ENCODE assay signal across 24 mouse cellular contexts in the genomic region with DNA sequence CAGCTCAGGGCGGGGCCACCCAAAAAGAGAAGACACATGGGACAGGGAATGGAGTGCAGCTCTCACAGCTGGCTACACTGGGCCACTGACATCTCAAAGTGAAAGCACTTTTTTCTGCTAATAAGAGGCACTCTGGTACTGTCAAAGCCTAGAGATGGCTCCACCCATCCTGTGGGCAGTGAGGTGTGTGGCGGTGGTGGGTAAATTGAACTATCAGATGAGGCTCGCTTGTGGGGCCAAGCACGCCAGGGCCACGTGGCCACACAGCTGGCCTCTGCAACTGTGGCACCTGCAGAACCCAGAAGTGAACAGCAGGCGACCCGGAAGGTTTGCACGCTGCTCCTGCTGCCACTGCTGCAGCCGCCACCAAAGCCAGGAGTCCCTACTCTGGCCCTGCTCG.
DNase-seq lines count a peak whose midpoint lies in the region; ATAC-seq and TF ChIP-seq lines count a peak whose summit lies in the region.
"Had no signal": no experiment of that assay in that cellular context is flagged by ENCODE, and none has a peak within 500 bp of the region (broad histone marks: within the 10 kb centered on the region; RNA-seq: fewer than 3 reads in every experiment).

No protein-coding gene starts in this region.

- no peak for TF ChIP-seq CTCF in kidney, postnatal 0 days (IDR thresholded peaks at IDR 0.05; ENCODE audit: low read depth)
- no peak for TF ChIP-seq CTCF in cerebellum, adult 2 months (IDR thresholded peaks at IDR 0.05; ENCODE audit: borderline replicate concordance, insufficient read depth, low read depth, low read length)

- H3K4me3 ChIP-seq in kidney, embryonic 14.5 days (ENCODE audit: low read length): no peak overlapping the region
- H3K4me3 ChIP-seq in kidney, postnatal 0 days (replicated peaks; ENCODE audit: low read depth, low read length): no peak overlapping the region
- H3K4me3 ChIP-seq in cerebellum, adult 2 months (replicated peaks; ENCODE audit: insufficient read depth, low read depth, low read length): no peak overlapping the region
- H3K4me3 ChIP-seq: embryonic facial prominence, embryonic 12.5 days; embryonic facial prominence, embryonic 15.5 days; forebrain, embryonic 12.5 days; forebrain, embryonic 15.5 days; heart, embryonic 13.5 days had no signal

- H3K27ac ChIP-seq in kidney, embryonic 14.5 days (ENCODE audit: low read depth, low read length): no peak overlapping the region
- no peak overlapping the region for H3K27ac ChIP-seq in kidney, postnatal 0 days
- H3K27ac ChIP-seq in cerebellum, adult 2 months (ENCODE audit: insufficient read depth, low read length): no peak overlapping the region
- H3K27ac ChIP-seq: embryonic facial prominence, embryonic 12.5 days; embryonic facial prominence, embryonic 15.5 days; forebrain, embryonic 12.5 days; forebrain, embryonic 15.5 days; heart, embryonic 13.5 days; hindbrain, embryonic 14.5 days; hindbrain, postnatal 0 days had no signal

- 0 out of 2 replicates have a peak, but pooled peaks have one; percentile 20 for ATAC-seq in kidney, embryonic 14.5 days (ENCODE audit: low FRiP score, low TSS enrichment)
- peak; percentile 49 for ATAC-seq in kidney, postnatal 0 days (replicated peaks; ENCODE audit: low FRiP score, low read depth)
- ATAC-seq: CD4-positive, CD25-positive, alpha-beta regulatory T cell, adult 4 months; forebrain, embryonic 15.5 days; hindbrain, postnatal 0 days had no signal

- no peaks in the 10 kb centered on the region for H3K27me3 ChIP-seq in kidney, embryonic 14.5 days (ENCODE audit: control insufficient read depth, insufficient read depth, low read length)
- no peaks in the 10 kb centered on the region for H3K27me3 ChIP-seq in kidney, postnatal 0 days (ENCODE audit: insufficient read depth, low read length)
- H3K27me3 ChIP-seq in cerebellum, adult 2 months (ENCODE audit: control insufficient read depth, insufficient read depth, low read length): no peaks in the 10 kb centered on the region
- H3K27me3 ChIP-seq: embryonic facial prominence, embryonic 12.5 days; embryonic facial prominence, embryonic 15.5 days; forebrain, embryonic 12.5 days; forebrain, embryonic 15.5 days; heart, embryonic 13.5 days had no signal

- 80% methylated on average over 10 of the region's 10 CpGs for WGBS in kidney, embryonic 14.5 days
- WGBS in kidney, postnatal 0 days: 76% methylated on average over 10 of the region's 10 CpGs
- 89% methylated on average over 10 of the region's 10 CpGs for WGBS in cerebellum, adult 2 months

- TF ChIP-seq POLR2A in cerebellum, adult 2 months (IDR thresholded peaks at IDR 0.05; ENCODE audit: borderline replicate concordance, insufficient read depth, low read length): no peak

- H3K9me3 ChIP-seq in kidney, embryonic 14.5 days (ENCODE audit: control insufficient read depth, low read length): no peaks in the 10 kb centered on the region
- H3K9me3 ChIP-seq in kidney, postnatal 0 days (replicated peaks; ENCODE audit: low read length): no peaks in the 10 kb centered on the region
- H3K9me3 ChIP-seq: embryonic facial prominence, embryonic 12.5 days; embryonic facial prominence, embryonic 15.5 days; forebrain, embryonic 12.5 days; forebrain, embryonic 15.5 days had no signal

- no peak overlapping the region for H3K4me2 ChIP-seq in kidney, embryonic 14.5 days (replicated peaks; ENCODE audit: low read depth, low read length)
- no peak overlapping the region for H3K4me2 ChIP-seq in kidney, postnatal 0 days (ENCODE audit: low read length)
- H3K4me2 ChIP-seq: embryonic facial prominence, embryonic 12.5 days; embryonic facial prominence, embryonic 15.5 days; forebrain, embryonic 12.5 days; forebrain, embryonic 15.5 days; heart, embryonic 13.5 days; hindbrain, embryonic 14.5 days had no signal

- H3K36me3 ChIP-seq in kidney, embryonic 14.5 days (ENCODE audit: control insufficient read depth, insufficient read depth, low read length): no peaks in the 10 kb centered on the region
- no peaks in the 10 kb centered on the region for H3K36me3 ChIP-seq in kidney, postnatal 0 days (ENCODE audit: insufficient read depth, low read length)
- H3K36me3 ChIP-seq: embryonic facial prominence, embryonic 12.5 days; embryonic facial prominence, embryonic 15.5 days; forebrain, embryonic 12.5 days; forebrain, embryonic 15.5 days; heart, embryonic 13.5 days had no signal

- no peak overlapping the region for H3K9ac ChIP-seq in kidney, embryonic 14.5 days (ENCODE audit: low read depth, low read length)
- H3K9ac ChIP-seq in kidney, postnatal 0 days (ENCODE audit: low read depth, low read length): no peak overlapping the region
- H3K9ac ChIP-seq: embryonic facial prominence, embryonic 12.5 days; embryonic facial prominence, embryonic 15.5 days; forebrain, embryonic 12.5 days; forebrain, embryonic 15.5 days; heart, embryonic 13.5 days; hindbrain, embryonic 14.5 days had no signal

- H3K4me1 ChIP-seq in kidney, embryonic 14.5 days (ENCODE audit: control insufficient read depth, insufficient read depth, low read length): no peaks in the 10 kb centered on the region
- H3K4me1 ChIP-seq in kidney, postnatal 0 days (replicated peaks; ENCODE audit: insufficient read depth, low read length): no peaks in the 10 kb centered on the region
- H3K4me1 ChIP-seq in cerebellum, adult 2 months (ENCODE audit: control insufficient read depth, insufficient read depth, low read length): no peaks in the 10 kb centered on the region
- H3K4me1 ChIP-seq: embryonic facial prominence, embryonic 12.5 days; embryonic facial prominence, embryonic 15.5 days; forebrain, embryonic 12.5 days; forebrain, embryonic 15.5 days; heart, embryonic 13.5 days had no signal

- DNase-seq in kidney, postnatal 14 days: no peak
- DNase-seq in kidney, postnatal 0 days (ENCODE audit: low spot score): no peak
- no peak for DNase-seq in kidney, adult 11 months
- DNase-seq in 3134 (ENCODE audit: extremely low read depth, insufficient read length, low spot score) (peak; percentile 1), ZHBTc4 (ENCODE audit: low read depth, low spot score) (peak; percentile 2)
- DNase-seq in cerebellum, adult 2 months: no peak
- DNase-seq: adrenal gland, postnatal 10 days; adrenal gland, postnatal 36 days; cerebellum, adult 18-20 months; cerebellum, adult 9-11 months; cerebellum, postnatal 25 days; gastrocnemius, postnatal 25 days; heart, adult 18-20 months; heart, postnatal 14 days; heart, postnatal 4 days had no signal

Comparison
In these comparisons a context has a peak if more than half of its experiments do, and no peak if none do; other contexts are left out.
1. DNase-seq: peak in 3134 (single experiment) and ZHBTc4 (single experiment); none in kidney, postnatal 14 days (single experiment), kidney, postnatal 0 days (single experiment), kidney, adult 11 months (single experiment) and cerebellum, adult 2 months (0 of 2).